Mouse (Mus musculus): Measurements from ENCODE around the gene Olfr373. TPM values are rescaled to one million over a fixed set of nuclear protein-coding genes. Genes with fewer than 3 reads are reported as not detected.

The Olfr373 gene
- polyA plus RNA-seq, 1 experiment from 2014 or later = 0.02 TPM

- 2% methylated on average over 18 of the region's 18 CpGs for WGBS
These were observed 53.5 kb downstream of the Olfr373 start for GRCm38 (mm10) chr8:72136302-72136978.

GRCm38 (mm10) chr8:72137431-72137830 is 54.5 kb downstream of the Olfr373 start:
- H3K36me3 ChIP-seq = peaks cover 49% of the 10 kb centered on the region
- peak overlapping the region; percentile 38; the same call in 1 of the 2 replicates for H3K27ac ChIP-seq (replicated peaks)
- 91% methylated on average over 2 of the region's 2 CpGs for WGBS
- peak overlapping the region; percentile 89 for H3K4me3 ChIP-seq
- H3K4me1 ChIP-seq = peaks cover 23% of the 10 kb centered on the region
- no peaks in the 10 kb centered on the region for H3K27me3 ChIP-seq (ENCODE audit: low read depth, poor library complexity, severe bottlenecking)
- no peak for DNase-seq (ENCODE audit: low spot score)
- H3K9me3 ChIP-seq (replicated peaks) = no peaks in the 10 kb centered on the region

More at GRCm38 (mm10) chr8:72136302-72136978, 53.5 kb downstream of the Olfr373 start:
- Histone ChIP-seq H3K27me3 (ENCODE audit: low read depth, poor library complexity, severe bottlenecking) (no peaks in the 10 kb centered on the region), H3K27ac (replicated peaks) (peak overlapping the region; percentile 97), H3K4me1 (peaks cover 23% of the 10 kb centered on the region), H3K36me3 (peaks cover 39% of the 10 kb centered on the region), H3K9me3 (replicated peaks) (no peaks in the 10 kb centered on the region), H3K4me3 (peak overlapping the region; percentile 89)
- DNase-seq (ENCODE audit: low spot score) = peak; percentile 64

- DNase-seq (ENCODE audit: low spot score) = no peak
- peaks cover 60% of the 10 kb centered on the region for H3K36me3 ChIP-seq
- H3K27ac ChIP-seq (replicated peaks) = no peak overlapping the region
- H3K27me3 ChIP-seq (ENCODE audit: low read depth, poor library complexity, severe bottlenecking) = no peaks in the 10 kb centered on the region
- H3K9me3 ChIP-seq (replicated peaks) = no peaks in the 10 kb centered on the region
- peaks cover 23% of the 10 kb centered on the region for H3K4me1 ChIP-seq
- WGBS = 90% methylated on average over 5 of the region's 5 CpGs
- H3K4me3 ChIP-seq = no peak overlapping the region
These were observed 55.5 kb downstream of the Olfr373 start for GRCm38 (mm10) chr8:72138456-72138855.

- no peaks in the 10 kb centered on the region for H3K4me1 ChIP-seq
- no peaks in the 10 kb centered on the region for H3K9me3 ChIP-seq (replicated peaks)
- no peak overlapping the region for H3K4me3 ChIP-seq
- DNase-seq (ENCODE audit: low spot score) = no peak
- H3K27me3 ChIP-seq (ENCODE audit: low read depth, poor library complexity, severe bottlenecking) = no peaks in the 10 kb centered on the region
- WGBS = 97% methylated on average over 13 of the region's 13 CpGs
- H3K27ac ChIP-seq (replicated peaks) = no peak overlapping the region
- peaks cover 100% of the 10 kb centered on the region for H3K36me3 ChIP-seq
These were observed 60.4 kb downstream of the Olfr373 start for GRCm38 (mm10) chr8:72143256-72143824.

GRCm38 (mm10) chr8:72144345-72144975 is 61.5 kb downstream of the Olfr373 start:
- Histone ChIP-seq H3K4me3 (no peak overlapping the region), H3K27ac (replicated peaks) (no peak overlapping the region), H3K9me3 (replicated peaks) (no peaks in the 10 kb centered on the region), H3K27me3 (ENCODE audit: low read depth, poor library complexity, severe bottlenecking) (no peaks in the 10 kb centered on the region), H3K4me1 (no peaks in the 10 kb centered on the region), H3K36me3 (peaks cover 97% of the 10 kb centered on the region)
- 95% methylated on average over 5 of the region's 5 CpGs for WGBS
- DNase-seq (ENCODE audit: low spot score) = no peak

GRCm38 (mm10) chr8:72145511-72145910 is 62.5 kb downstream of the Olfr373 start:
- no peaks in the 10 kb centered on the region for H3K9me3 ChIP-seq (replicated peaks)
- no peak overlapping the region for H3K4me3 ChIP-seq
- no peak overlapping the region for H3K27ac ChIP-seq (replicated peaks)
- peaks cover 97% of the 10 kb centered on the region for H3K36me3 ChIP-seq
- no peaks in the 10 kb centered on the region for H3K4me1 ChIP-seq
- WGBS = 89% methylated on average over 3 of the region's 3 CpGs
- no peaks in the 10 kb centered on the region for H3K27me3 ChIP-seq (ENCODE audit: low read depth, poor library complexity, severe bottlenecking)
- no peak for DNase-seq (ENCODE audit: low spot score)

GRCm38 (mm10) chr8:72146056-72146455 is 63.1 kb downstream of the Olfr373 start:
- H3K27ac ChIP-seq (replicated peaks) = no peak overlapping the region
- H3K27me3 ChIP-seq (ENCODE audit: low read depth, poor library complexity, severe bottlenecking) = no peaks in the 10 kb centered on the region
- peaks cover 97% of the 10 kb centered on the region for H3K36me3 ChIP-seq
- no peaks in the 10 kb centered on the region for H3K9me3 ChIP-seq (replicated peaks)
- no peaks in the 10 kb centered on the region for H3K4me1 ChIP-seq
- DNase-seq (ENCODE audit: low spot score) = no peak
- WGBS = 75% methylated on average over 1 of the region's 1 CpGs
- H3K4me3 ChIP-seq = no peak overlapping the region

- H3K9me3 ChIP-seq (replicated peaks) = no peaks in the 10 kb centered on the region
- H3K27me3 ChIP-seq (ENCODE audit: low read depth, poor library complexity, severe bottlenecking) = no peaks in the 10 kb centered on the region
- no peak overlapping the region for H3K27ac ChIP-seq (replicated peaks)
- H3K4me3 ChIP-seq = no peak overlapping the region
- peaks cover 97% of the 10 kb centered on the region for H3K36me3 ChIP-seq
- DNase-seq (ENCODE audit: low spot score) = no peak
- 91% methylated on average over 3 of the region's 3 CpGs for WGBS
- H3K4me1 ChIP-seq = no peaks in the 10 kb centered on the region
These were observed 63.6 kb downstream of the Olfr373 start for GRCm38 (mm10) chr8:72146556-72146955.

- WGBS = 81% methylated on average over 2 of the region's 2 CpGs
- no peak for DNase-seq (ENCODE audit: low spot score)
- Histone ChIP-seq H3K36me3 (peaks cover 97% of the 10 kb centered on the region), H3K27ac (replicated peaks) (no peak overlapping the region), H3K4me1 (no peaks in the 10 kb centered on the region), H3K9me3 (replicated peaks) (no peaks in the 10 kb centered on the region), H3K27me3 (ENCODE audit: low read depth, poor library complexity, severe bottlenecking) (no peaks in the 10 kb centered on the region), H3K4me3 (no peak overlapping the region)
These were observed 64.3 kb downstream of the Olfr373 start for GRCm38 (mm10) chr8:72147266-72147665.

GRCm38 (mm10) chr8:72149056-72149455 is 66.1 kb downstream of the Olfr373 start:
- no peak overlapping the region for H3K27ac ChIP-seq (replicated peaks)
- no peak overlapping the region for H3K4me3 ChIP-seq
- peaks cover 97% of the 10 kb centered on the region for H3K36me3 ChIP-seq
- no peaks in the 10 kb centered on the region for H3K4me1 ChIP-seq
- DNase-seq (ENCODE audit: low spot score) = no peak
- H3K27me3 ChIP-seq (ENCODE audit: low read depth, poor library complexity, severe bottlenecking) = no peaks in the 10 kb centered on the region
- WGBS = 93% methylated on average over 1 of the region's 1 CpGs
- H3K9me3 ChIP-seq (replicated peaks) = no peaks in the 10 kb centered on the region

GRCm38 (mm10) chr8:72151418-72152078 is 68.6 kb downstream of the Olfr373 start:
- H3K4me3 ChIP-seq = no peak overlapping the region
- no peak for DNase-seq (ENCODE audit: low spot score)
- H3K36me3 ChIP-seq = peaks cover 77% of the 10 kb centered on the region
- WGBS = 89% methylated on average over 3 of the region's 3 CpGs
- no peak overlapping the region for H3K27ac ChIP-seq (replicated peaks)
- no peaks in the 10 kb centered on the region for H3K27me3 ChIP-seq (ENCODE audit: low read depth, poor library complexity, severe bottlenecking)
- no peaks in the 10 kb centered on the region for H3K4me1 ChIP-seq
- H3K9me3 ChIP-seq (replicated peaks) = no peaks in the 10 kb centered on the region

Data from midbrain, embryonic 10.5 days (tissue).